Mouse (Mus musculus) myocyte (in vitro differentiated cells): ENCODE results near the gene Kcnq1. TPM values are rescaled to one million over a fixed set of nuclear protein-coding genes. Genes with fewer than 3 reads are reported as not detected.

Experiments
- H3K27me3 ChIP-seq: one replicate; pipeline ENCODE4 v1.6.1; 2011; ENCODE audit not compliant: control insufficient read depth, insufficient read depth, insufficient read length
- H3K36me3 ChIP-seq: one replicate; pipeline ENCODE4 v1.6.1; 2011; ENCODE audit not compliant: control insufficient read depth, insufficient read depth
- H3K4me2 ChIP-seq: one replicate; pipeline ENCODE4 v1.6.1; 2011; ENCODE audit warnings: low read depth, control low read depth
- H3K4me3 ChIP-seq: one replicate; pipeline ENCODE4 v1.5.1; 2011; ENCODE audit warnings: mild to moderate bottlenecking, control low read depth, moderate library complexity
- H3K79me2 ChIP-seq: one replicate; pipeline ENCODE4 v1.6.1; 2011; ENCODE audit not compliant: control insufficient read depth, insufficient read depth
- H3ac ChIP-seq: one replicate; pipeline ENCODE4 v1.6.1; 2011; ENCODE audit not compliant: control insufficient read depth, insufficient read length
- CEBPB ChIP-seq: IDR thresholded peaks from 2 replicates; pipeline ENCODE4 v1.6.1; 2011; ENCODE audit warnings: mild to moderate bottlenecking, moderate library complexity; ENCODE audit not compliant: poor library complexity, insufficient read depth, severe bottlenecking
- E2F4 ChIP-seq: IDR thresholded peaks from one replicate; pipeline ENCODE4 v1.6.1; 2011; ENCODE audit warnings: mild to moderate bottlenecking, control low read depth, moderate library complexity; ENCODE audit not compliant: insufficient read depth
- MAX ChIP-seq: IDR thresholded peaks from one replicate; pipeline ENCODE4 v1.6.1; 2011; ENCODE audit warnings: low read depth, mild to moderate bottlenecking, control low read depth
- MYOD1 ChIP-seq, 3 experiments: IDR thresholded peaks; one replicate each; pipeline ENCODE4 v1.6.1; 2011; ENCODE audit warnings: control low read depth in 2 of 3, low read depth in 2 of 3, mild to moderate bottlenecking in 2 of 3, moderate library complexity in 1 of 3; ENCODE audit not compliant: insufficient read length in 2 of 3, control insufficient read depth in 1 of 3
- MYOG ChIP-seq, 3 experiments: IDR thresholded peaks; one replicate each; pipeline ENCODE4 v1.6.1; 2011; ENCODE audit warnings: control low read depth in 2 of 3, low read depth in 2 of 3, mild to moderate bottlenecking in 2 of 3; ENCODE audit not compliant: insufficient read length in 2 of 3, control insufficient read depth in 1 of 3, insufficient read depth in 1 of 3
- POLR2A ChIP-seq: IDR thresholded peaks from one replicate; pipeline ENCODE4 v1.6.1; 2011; ENCODE audit warnings: low read depth, mild to moderate bottlenecking, control low read depth, moderate library complexity; ENCODE audit not compliant: insufficient read length
- POLR2AphosphoS2 ChIP-seq: IDR thresholded peaks from one replicate; pipeline ENCODE4 v1.6.1; 2011; ENCODE audit warnings: low read depth, control low read depth; ENCODE audit not compliant: insufficient read length
- REST ChIP-seq: IDR thresholded peaks from one replicate; pipeline ENCODE4 v1.6.1; 2011; ENCODE audit warnings: mild to moderate bottlenecking, control low read depth, moderate library complexity; ENCODE audit not compliant: insufficient read depth, insufficient read length
- SRF ChIP-seq: IDR thresholded peaks from one replicate; pipeline ENCODE4 v1.6.1; 2011; ENCODE audit warnings: low read depth; ENCODE audit not compliant: control insufficient read depth, insufficient read length
- TCF12 ChIP-seq: IDR thresholded peaks from one replicate; pipeline ENCODE4 v1.6.1; 2011; ENCODE audit warnings: mild to moderate bottlenecking, control low read depth; ENCODE audit not compliant: poor library complexity, insufficient read depth, severe bottlenecking
- TCF3 ChIP-seq: IDR thresholded peaks from one replicate; pipeline ENCODE4 v1.6.1; 2011; ENCODE audit warnings: low read depth, control low read depth; ENCODE audit not compliant: insufficient read length
- USF1 ChIP-seq: IDR thresholded peaks from one replicate; pipeline ENCODE4 v1.6.1; 2011; ENCODE audit warnings: low read depth, mild to moderate bottlenecking, control low read depth, moderate library complexity
- polyA plus RNA-seq: library from polyadenylated mRNA; unstranded; fragments of >200 nt; fragmentation: generic; extraction: Trizol; gene quantifications from one replicate; pipeline ENCODE4 v1.2.1, GENCODE M21; 2012; ENCODE audit warnings: missing spikeins

Kcnq1 gene
- polyA plus RNA-seq, 1 experiment: 0.12 TPM

- H3K4me2 ChIP-seq: no peak overlapping the region
- no peaks in the 10 kb centered on the region for H3K79me2 ChIP-seq
- H3ac ChIP-seq: no peak overlapping the region
- H3K36me3 ChIP-seq: no peaks in the 10 kb centered on the region
- H3K4me3 ChIP-seq: no peak overlapping the region
- TF ChIP-seq SRF (no peak), E2F4 (no peak), MYOG (IDR thresholded peaks at IDR 0.05; ENCODE audit: control insufficient read depth in 1 of 3, insufficient read depth in 1 of 3, insufficient read length in 2 of 3, low read depth in 2 of 3) (no peak), TCF3 (no peak)
- peaks cover 44% of the 10 kb centered on the region for H3K27me3 ChIP-seq
Measured at GRCm38 (mm10) chr7:143433331-143433730, 327.2 kb downstream of the Kcnq1 start.

GRCm38 (mm10) chr7:143437231-143437893 is 331.2 kb downstream of the Kcnq1 start:
- H3ac ChIP-seq: no peak overlapping the region
- no peak overlapping the region for H3K4me3 ChIP-seq
- H3K36me3 ChIP-seq: no peaks in the 10 kb centered on the region
- no peak overlapping the region for H3K4me2 ChIP-seq
- no peaks in the 10 kb centered on the region for H3K79me2 ChIP-seq
- peaks cover 48% of the 10 kb centered on the region for H3K27me3 ChIP-seq
- TF ChIP-seq POLR2AphosphoS2: no peak
- no peak for TF ChIP-seq SRF
- no peak for TF ChIP-seq MYOG (IDR thresholded peaks at IDR 0.05; ENCODE audit: control insufficient read depth in 1 of 3, insufficient read depth in 1 of 3, insufficient read length in 2 of 3, low read depth in 2 of 3)
- no peak for TF ChIP-seq REST
- TF ChIP-seq E2F4: no peak
- no peak for TF ChIP-seq TCF12
- no peak for TF ChIP-seq MAX
- no peak for TF ChIP-seq MYOD1 (IDR thresholded peaks at IDR 0.05; ENCODE audit: control insufficient read depth in 1 of 3, insufficient read length in 2 of 3, low read depth in 2 of 3)
- no peak for TF ChIP-seq CEBPB
- no peak for TF ChIP-seq USF1
- TF ChIP-seq POLR2A: no peak

- TF ChIP-seq MYOG (IDR thresholded peaks at IDR 0.05; ENCODE audit: control insufficient read depth in 1 of 3, insufficient read depth in 1 of 3, insufficient read length in 2 of 3, low read depth in 2 of 3) (no peak), POLR2A (no peak), TCF3 (no peak)
- no peak overlapping the region for H3K4me2 ChIP-seq
- H3K79me2 ChIP-seq: no peaks in the 10 kb centered on the region
- no peak overlapping the region for H3K4me3 ChIP-seq
- no peaks in the 10 kb centered on the region for H3K36me3 ChIP-seq
- H3ac ChIP-seq: no peak overlapping the region
- H3K27me3 ChIP-seq: peaks cover 49% of the 10 kb centered on the region
Measured at GRCm38 (mm10) chr7:143437894-143438581, 331.9 kb downstream of the Kcnq1 start.

GRCm38 (mm10) chr7:143438965-143439364 is 332.8 kb downstream of the Kcnq1 start:
- TF ChIP-seq MYOG (IDR thresholded peaks at IDR 0.05; ENCODE audit: control insufficient read depth in 1 of 3, insufficient read depth in 1 of 3, insufficient read length in 2 of 3, low read depth in 2 of 3) (no peak), POLR2AphosphoS2 (no peak), SRF (no peak), MYOD1 (IDR thresholded peaks at IDR 0.05; ENCODE audit: control insufficient read depth in 1 of 3, insufficient read length in 2 of 3, low read depth in 2 of 3) (no peak), TCF12 (no peak), USF1 (no peak), MAX (no peak), REST (no peak), CEBPB (no peak), TCF3 (no peak), POLR2A (no peak), E2F4 (no peak)
- H3K4me2 ChIP-seq: no peak overlapping the region
- no peaks in the 10 kb centered on the region for H3K79me2 ChIP-seq
- H3K27me3 ChIP-seq: peaks cover 48% of the 10 kb centered on the region
- no peaks in the 10 kb centered on the region for H3K36me3 ChIP-seq
- no peak overlapping the region for H3ac ChIP-seq
- no peak overlapping the region for H3K4me3 ChIP-seq

- H3K79me2 ChIP-seq: no peaks in the 10 kb centered on the region
- no peak for TF ChIP-seq E2F4
- no peak for TF ChIP-seq CEBPB
- TF ChIP-seq REST: no peak
- no peak for TF ChIP-seq MAX
- TF ChIP-seq MYOG (IDR thresholded peaks at IDR 0.05; ENCODE audit: control insufficient read depth in 1 of 3, insufficient read depth in 1 of 3, insufficient read length in 2 of 3, low read depth in 2 of 3): no peak
- H3K36me3 ChIP-seq: no peaks in the 10 kb centered on the region
- no peak overlapping the region for H3ac ChIP-seq
- H3K4me2 ChIP-seq: no peak overlapping the region
- no peak overlapping the region for H3K4me3 ChIP-seq
- peaks cover 24% of the 10 kb centered on the region for H3K27me3 ChIP-seq
Measured at GRCm38 (mm10) chr7:143444580-143444954, 338.4 kb downstream of the Kcnq1 start.
